ENCODE assay signal across 12 mouse cellular contexts in genomic region chr7:76918871-76919270, GRCm38 (mm10).
"Had no signal": no experiment of that assay in that cellular context is flagged by ENCODE, and none has a peak within 500 bp of the region (broad histone marks: within the 10 kb centered on the region; RNA-seq: fewer than 3 reads in every experiment).

No protein-coding gene starts in this region.

- H3K9ac ChIP-seq: limb, embryonic 15.5 days; liver, embryonic 12.5 days; lung, embryonic 14.5 days; midbrain, embryonic 15.5 days; stomach, embryonic 15.5 days had no signal

- H3K4me3 ChIP-seq: left cerebral cortex, adult 2 months; limb, embryonic 15.5 days; liver, embryonic 12.5 days; midbrain, embryonic 10.5 days; midbrain, embryonic 15.5 days; stomach, embryonic 15.5 days had no signal

- H3K27ac ChIP-seq: left cerebral cortex, adult 2 months; limb, embryonic 15.5 days; liver, embryonic 12.5 days; midbrain, embryonic 10.5 days; midbrain, embryonic 15.5 days; stomach, embryonic 15.5 days had no signal

- H3K27me3 ChIP-seq: limb, embryonic 15.5 days; liver, embryonic 12.5 days; midbrain, embryonic 15.5 days; stomach, embryonic 15.5 days had no signal

- ATAC-seq: liver, embryonic 12.5 days; midbrain, embryonic 15.5 days had no signal

- H3K36me3 ChIP-seq: limb, embryonic 15.5 days; liver, embryonic 12.5 days; midbrain, embryonic 10.5 days; midbrain, embryonic 15.5 days; stomach, embryonic 15.5 days had no signal

- H3K4me2 ChIP-seq: limb, embryonic 15.5 days; liver, embryonic 12.5 days; lung, embryonic 14.5 days; midbrain, embryonic 15.5 days; stomach, embryonic 15.5 days had no signal

- H3K9me3 ChIP-seq: limb, embryonic 15.5 days; liver, embryonic 12.5 days; midbrain, embryonic 10.5 days; midbrain, embryonic 15.5 days; stomach, embryonic 15.5 days had no signal

- H3K4me1 ChIP-seq: limb, embryonic 15.5 days; liver, embryonic 12.5 days; midbrain, embryonic 15.5 days; stomach, embryonic 15.5 days had no signal

- DNase-seq: kidney, postnatal 36 days; layer of hippocampus, adult 9-11 months; lung, embryonic 14.5 days; lung, postnatal 10 days; lung, postnatal 4 days; right cerebral cortex, postnatal 14 days had no signal
